Mouse (Mus musculus) neutrophil, adult 5-6 weeks (primary cell): ENCODE data around the gene Gm28827. TPM values are rescaled to one million over a fixed set of nuclear protein-coding genes. Genes with fewer than 3 reads are reported as not detected.
"Not testable (repeated sequence)": the region's sequence is repeated elsewhere in the genome, so short reads cannot be mapped to it uniquely, and the experiment has no call there.

ENCODE experiments used
- ATAC-seq: fragments of 151-379, 151-347 bp; 2 replicates; pipeline ENCODE4 v1.8.0; 2017; ENCODE audit warnings: mild to moderate bottlenecking, moderate TSS enrichment; ENCODE audit not compliant: insufficient number of reproducible peaks, poor library complexity, low FRiP score, severe bottlenecking; ENCODE audit errors: extremely low read depth
- total RNA-seq: library from RNA; stranded (forward); fragments of 200-1000 nt; gene quantifications from 2 replicates; pipeline ENCODE4 v1.2.3, GENCODE M21; 2017

Gm28827 gene
- not detected in 2 replicates for total RNA-seq

GRCm38 (mm10) chrY:83030647-83031046 is at the start of gene Gm28827:
Gene Gm28827, plus strand, starts transcription at chrY:83030947.
- ATAC-seq = not testable (repeated sequence)
